Mouse (Mus musculus) forebrain, embryonic 15.5 days (tissue): ENCODE results near the gene Epha6. TPM values are rescaled to one million over a fixed set of nuclear protein-coding genes. Genes with fewer than 3 reads are reported as not detected.

Experiments used
- ATAC-seq: fragments of 200-750 bp; cut with Nextera tagmentation; replicated peaks from 2 replicates; pipeline ENCODE4 v1.8.0; 2017; ENCODE audit warnings: mild to moderate bottlenecking, moderate TSS enrichment, moderate library complexity
- H3K27ac ChIP-seq: fragments of 300-500 bp; sonication (generic); replicated peaks from 2 replicates; pipeline ENCODE4 v1.5.1; 2015; ENCODE audit warnings: mild to moderate bottlenecking, inconsistent platforms
- H3K27me3 ChIP-seq: fragments of 300-500 bp; sonication (generic); 2 replicates; pipeline ENCODE4 v1.6.1; 2015; ENCODE audit warnings: inconsistent platforms
- H3K36me3 ChIP-seq: fragments of 300-500 bp; sonication (generic); 2 replicates; pipeline ENCODE4 v1.6.1; 2015; ENCODE audit warnings: mild to moderate bottlenecking, inconsistent platforms
- H3K4me1 ChIP-seq: fragments of 300-500 bp; sonication (generic); 2 replicates; pipeline ENCODE4 v1.6.1; 2015; ENCODE audit warnings: inconsistent platforms
- H3K4me2 ChIP-seq: fragments of 300-500 bp; sonication (generic); replicated peaks from 2 replicates; pipeline ENCODE4 v1.6.1; 2015; ENCODE audit warnings: mild to moderate bottlenecking, inconsistent platforms
- H3K4me3 ChIP-seq: fragments of 300-500 bp; sonication (generic); 2 replicates; pipeline ENCODE4 v1.5.1; 2015; ENCODE audit warnings: mild to moderate bottlenecking, inconsistent platforms
- H3K9ac ChIP-seq: fragments of 300-500 bp; sonication (generic); replicated peaks from 2 replicates; pipeline ENCODE4 v1.6.1; 2015; ENCODE audit warnings: mild to moderate bottlenecking, inconsistent platforms
- H3K9me3 ChIP-seq: fragments of 300-500 bp; sonication (generic); 2 replicates; pipeline ENCODE4 v1.6.1; 2016; ENCODE audit warnings: inconsistent platforms
- WGBS: fragments of 180-500 bp; shearing (Covaris S2); methylation state at CpG from one replicate; pipeline ENCODE4 v1.1.7; 2015; ENCODE audit warnings: mixed read lengths; 5-methylcytosine and 5-hydroxymethylcytosine counted together
- microRNA-seq: library from miRNA; unstranded; fragments of <30 nt; microRNA quantifications from one replicate; pipeline ENCODE4, GENCODE M21; 2016
- polyA plus RNA-seq: library from polyadenylated mRNA; unstranded; fragments of >200 nt; fragmentation: Nextera tagmentation; extraction: Ambion mirVana; gene quantifications from 2 replicates; pipeline ENCODE4 v1.2.1, GENCODE M21; 2015

Gene Epha6
- polyA plus RNA-seq, 1 experiment from 2014 or later = 3.9 TPM

GRCm38 (mm10) chr16:59615675-59616074, 989.7 kb downstream of the Epha6 start:
- H3K27ac ChIP-seq = no peak overlapping the region
- no peak for ATAC-seq
- no peaks in the 10 kb centered on the region for H3K9me3 ChIP-seq
- H3K9ac ChIP-seq = no peak overlapping the region
- H3K27me3 ChIP-seq = no peaks in the 10 kb centered on the region
- no peak overlapping the region for H3K4me3 ChIP-seq
- no peak overlapping the region for H3K4me2 ChIP-seq
- H3K36me3 ChIP-seq = peaks cover 4% of the 10 kb centered on the region; the same call in 1 of the 2 replicates
- no peaks in the 10 kb centered on the region for H3K4me1 ChIP-seq
- 80% methylated on average over 3 of the region's 3 CpGs for WGBS

GRCm38 (mm10) chr16:59610750-59611149, 994.6 kb downstream of the Epha6 start:
- H3K27me3 ChIP-seq = no peaks in the 10 kb centered on the region
- H3K9ac ChIP-seq = no peak overlapping the region
- H3K27ac ChIP-seq = no peak overlapping the region
- no peaks in the 10 kb centered on the region for H3K4me1 ChIP-seq
- WGBS = 92% methylated on average over 1 of the region's 1 CpGs
- H3K4me2 ChIP-seq = no peak overlapping the region
- peaks cover 4% of the 10 kb centered on the region; the same call in 1 of the 2 replicates for H3K36me3 ChIP-seq
- no peak for ATAC-seq
- H3K4me3 ChIP-seq = no peak overlapping the region
- no peaks in the 10 kb centered on the region for H3K9me3 ChIP-seq

GRCm38 (mm10) chr16:59604078-59604781, 1001.1 kb downstream of the Epha6 start:
- Histone ChIP-seq H3K27ac (peak overlapping the region; percentile 60), H3K9me3 (no peaks in the 10 kb centered on the region), H3K4me3 (peak overlapping the region; percentile 24), H3K4me1 (peaks cover 22% of the 10 kb centered on the region), H3K27me3 (peaks cover 5% of the 10 kb centered on the region; the same call in 1 of the 2 replicates), H3K4me2 (peak overlapping the region; percentile 42), H3K36me3 (no peaks in the 10 kb centered on the region), H3K9ac (no peak overlapping the region)
- 29% methylated on average over 15 of the region's 15 CpGs for WGBS
- peak; percentile 79 for ATAC-seq

Small RNA genes within 50 kb of the gene (microRNA-seq; reads per million reads assigned to microRNA genes)
- not detected for gene Gm24755
